Mouse (Mus musculus): ENCODE results near the gene Btg3.
"Not testable (repeated sequence)": the region's sequence is repeated elsewhere in the genome, so short reads cannot be mapped to it uniquely, and the experiment has no call there.

Gene Btg3

GRCm38 (mm10) chr16:78376745-78377570 lies at the start of gene Btg3:
TSS of gene Btg3 (minus strand) at chr16:78377192.
- DNase-seq: peak; percentile 88 to 91

- no peak for DNase-seq
These were observed 40.7 kb upstream of the Btg3 start for GRCm38 (mm10) chr16:78417733-78418132.

GRCm38 (mm10) chr16:78416500-78416899 lies 39.5 kb upstream of the Btg3 start:
- no peak for DNase-seq

- DNase-seq: no peak
These were observed 33.0 kb upstream of the Btg3 start for GRCm38 (mm10) chr16:78409991-78410390.

GRCm38 (mm10) chr16:78407855-78408254 lies 30.9 kb upstream of the Btg3 start:
- DNase-seq: no peak

- no peak for DNase-seq
These were observed 29.7 kb upstream of the Btg3 start for GRCm38 (mm10) chr16:78406657-78407056.

- DNase-seq: no peak
These were observed 25.3 kb upstream of the Btg3 start for GRCm38 (mm10) chr16:78402316-78402715.

GRCm38 (mm10) chr16:78399423-78399822 lies 22.4 kb upstream of the Btg3 start:
- no peak for DNase-seq

- no peak for DNase-seq
These were observed 21.7 kb upstream of the Btg3 start for GRCm38 (mm10) chr16:78398734-78399133.

GRCm38 (mm10) chr16:78391354-78391753 lies 14.4 kb upstream of the Btg3 start:
- no peak for DNase-seq

- no peak for DNase-seq
These were observed 13.0 kb upstream of the Btg3 start for GRCm38 (mm10) chr16:78389986-78390385.

GRCm38 (mm10) chr16:78389122-78389521 lies 12.1 kb upstream of the Btg3 start:
- DNase-seq: no peak

GRCm38 (mm10) chr16:78378493-78378892 lies 1.5 kb upstream of the Btg3 start:
- DNase-seq: no peak

- DNase-seq: peak; percentile 59 to 65
These were observed 936 bp downstream of the Btg3 start for GRCm38 (mm10) chr16:78375821-78376691.

GRCm38 (mm10) chr16:78375222-78375621 lies 1.8 kb downstream of the Btg3 start:
- DNase-seq: peak in 1 of 2 experiments; percentile 6

- no peak for DNase-seq
These were observed 3.2 kb downstream of the Btg3 start for GRCm38 (mm10) chr16:78373743-78374142.

- DNase-seq: no peak
These were observed 4.2 kb downstream of the Btg3 start for GRCm38 (mm10) chr16:78372786-78373185.

- peak; percentile 29 to 56 for DNase-seq
These were observed 5.4 kb downstream of the Btg3 start for GRCm38 (mm10) chr16:78371491-78372046.

GRCm38 (mm10) chr16:78364554-78364953 lies 12.4 kb downstream of the Btg3 start:
- not testable (repeated sequence) for DNase-seq

- DNase-seq: no peak
These were observed 15.5 kb downstream of the Btg3 start for GRCm38 (mm10) chr16:78361466-78361865.

- DNase-seq: no peak
These were observed 19.2 kb downstream of the Btg3 start for GRCm38 (mm10) chr16:78357757-78358156.

GRCm38 (mm10) chr16:78347328-78347926 lies 29.6 kb downstream of the Btg3 start:
- DNase-seq: peak; percentile 15 to 25

All from lung, adult 18-20 months (tissue).